10 mouse cellular contexts compared by ENCODE assay signal in the genomic region with DNA sequence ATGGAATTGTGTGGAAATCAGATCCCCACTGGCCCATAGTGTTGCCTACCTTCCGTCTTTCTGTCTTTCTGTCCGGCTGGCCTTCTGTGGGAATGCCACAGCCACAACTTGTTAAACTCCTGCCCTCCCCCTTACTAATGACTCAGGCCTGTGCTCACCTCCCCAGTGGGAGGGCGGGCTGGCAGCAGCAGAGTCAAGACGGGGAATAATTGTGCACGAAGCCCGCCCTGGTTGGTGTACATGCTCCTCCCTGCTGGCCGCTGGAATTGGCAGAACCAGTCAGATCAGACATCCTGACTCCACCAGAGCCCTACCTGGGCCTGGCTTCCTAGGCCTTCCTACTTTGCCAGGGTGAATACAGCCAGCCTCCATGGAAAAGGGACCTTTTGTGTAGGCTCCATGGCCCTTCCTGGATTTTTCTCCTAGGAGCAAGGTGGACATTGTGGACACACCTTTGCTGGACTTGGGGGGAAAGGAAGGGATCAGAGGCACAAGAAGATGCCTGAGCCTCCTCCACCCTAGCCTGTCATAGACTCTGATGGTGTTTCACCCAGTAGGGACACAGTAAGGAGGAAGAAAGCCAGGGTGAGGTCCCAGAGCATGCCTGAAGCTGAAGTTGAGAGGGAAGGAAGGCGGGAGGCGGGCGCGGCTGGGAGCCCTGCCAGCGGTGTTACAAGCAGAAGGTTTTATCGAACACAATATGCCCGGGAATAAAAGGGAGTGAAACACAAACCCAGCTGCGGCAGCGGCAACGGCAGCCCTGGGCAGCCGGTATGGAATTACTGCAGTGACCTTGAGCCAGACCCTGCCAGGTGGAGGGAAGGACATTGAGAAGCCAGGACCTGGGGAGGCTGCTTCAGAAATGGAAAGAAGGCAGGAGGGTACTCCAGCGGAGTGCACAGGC. TPM values are rescaled to one million over a fixed set of nuclear protein-coding genes. Genes with fewer than 3 reads are reported as not detected.
DNase-seq lines count a peak whose midpoint lies in the region; ATAC-seq and TF ChIP-seq lines count a peak whose summit lies in the region.
"Had no signal": no experiment of that assay in that cellular context is flagged by ENCODE, and none has a peak within 500 bp of the region (broad histone marks: within the 10 kb centered on the region; RNA-seq: fewer than 3 reads in every experiment).

No protein-coding gene starts in this region.

- H3K27me3 ChIP-seq in embryonic facial prominence, embryonic 13.5 days: peaks cover 13% of the 10 kb centered on the region
- H3K27me3 ChIP-seq in stomach, embryonic 15.5 days (replicated peaks): no peaks in the 10 kb centered on the region

- no peaks in the 10 kb centered on the region for H3K36me3 ChIP-seq in embryonic facial prominence, embryonic 13.5 days
- no peaks in the 10 kb centered on the region; the same call in 1 of the 2 replicates for H3K36me3 ChIP-seq in stomach, embryonic 15.5 days

- H3K9me3 ChIP-seq in embryonic facial prominence, embryonic 13.5 days: no peaks in the 10 kb centered on the region
- no peaks in the 10 kb centered on the region for H3K9me3 ChIP-seq in stomach, embryonic 15.5 days

- no peak; the same call in 1 of the 2 replicates for ATAC-seq in embryonic facial prominence, embryonic 13.5 days (ENCODE audit: insufficient number of reproducible peaks, insufficient read depth, low FRiP score, low TSS enrichment, low read depth)
- ATAC-seq in hematopoietic stem cell, adult 5-6 weeks (replicated peaks in 1 of 2; ENCODE audit: insufficient read depth in 1 of 2, low FRiP score in 2 of 2, low TSS enrichment in 1 of 2, low read depth in 1 of 2, poor library complexity in 2 of 2, severe bottlenecking in 2 of 2): peak; percentile 15 to 41; a peak in 1 of 4 replicates
- peak; percentile 79 for ATAC-seq in stomach, embryonic 15.5 days (ENCODE audit: insufficient read depth, low FRiP score, low read depth)

- no peak for TF ChIP-seq CTCF in layer of hippocampus, adult 2 months (conservative IDR thresholded peaks at IDR 0.05)

- peak overlapping the region; percentile 43 for H3K4me3 ChIP-seq in embryonic facial prominence, embryonic 13.5 days
- H3K4me3 ChIP-seq in layer of hippocampus, adult 2 months: peak overlapping the region; percentile 30
- peak overlapping the region; percentile 44 for H3K4me3 ChIP-seq in stomach, embryonic 15.5 days (replicated peaks)

- H3K4me1 ChIP-seq in embryonic facial prominence, embryonic 13.5 days: peaks cover 44% of the 10 kb centered on the region
- peaks cover 19% of the 10 kb centered on the region for H3K4me1 ChIP-seq in stomach, embryonic 15.5 days

- WGBS in embryonic facial prominence, embryonic 13.5 days: 15% methylated on average over 19 of the region's 19 CpGs
- 21% methylated on average over 19 of the region's 19 CpGs for WGBS in stomach, embryonic 15.5 days

- peak overlapping the region; percentile 81 for H3K4me2 ChIP-seq in embryonic facial prominence, embryonic 13.5 days
- H3K4me2 ChIP-seq in stomach, embryonic 15.5 days: peak overlapping the region; percentile 60

- H3K27ac ChIP-seq in embryonic facial prominence, embryonic 13.5 days: peak overlapping the region; percentile 88
- H3K27ac ChIP-seq in layer of hippocampus, adult 2 months: no peak overlapping the region
- peak overlapping the region; percentile 90 for H3K27ac ChIP-seq in stomach, embryonic 15.5 days

- peak; percentile 93 for DNase-seq in heart, adult 11 months
- no peak for DNase-seq in heart, adult 8-10 months (ENCODE audit: low spot score)
- peak; percentile 53 to 61 for DNase-seq in layer of hippocampus, adult 2 months (ENCODE audit: low spot score in 2 of 2)
- DNase-seq in lung, postnatal 25 days (ENCODE audit: low spot score): peak; percentile 80
- no peak for DNase-seq in spleen, postnatal 10 days (ENCODE audit: low spot score in 2 of 2)

- H3K9ac ChIP-seq in embryonic facial prominence, embryonic 13.5 days: peak overlapping the region; percentile 70
- H3K9ac ChIP-seq in stomach, embryonic 15.5 days: no peak overlapping the region

RNA-seq across cellular contexts. Expression of gene Epn3, which starts 1.4 kb away (rescaled TPM):
- 10 to 100 TPM; 21.3 to 28.5 (median 25.1) TPM for total RNA-seq in heart, adult 8-10 months (2022)
- polyA plus RNA-seq in embryonic facial prominence, embryonic 13.5 days (2015; fragmentation: Nextera tagmentation; extraction: Ambion mirVana): 4.2 and 4.9 TPM in 2 replicates
- total RNA-seq in hematopoietic stem cell, adult 5-6 weeks (2017): 0.06 and 0.20 TPM in 2 replicates
- 1 to 10 TPM; 1.6 TPM for total RNA-seq in layer of hippocampus, adult 2 months (2021)
- polyA plus RNA-seq in stomach, embryonic 15.5 days (2015; fragmentation: Nextera tagmentation; extraction: Ambion mirVana): 12.0 and 12.4 TPM in 2 replicates

RNA-seq across cellular contexts. Expression of gene Spata20, which starts 12.4 kb away (rescaled TPM):
- total RNA-seq in heart, adult 8-10 months (2022): under 1 TPM; 0.09 to 0.63 (median 0.40) TPM
- 0.25 and 0.99 TPM in 2 replicates for polyA plus RNA-seq in embryonic facial prominence, embryonic 13.5 days (2015; fragmentation: Nextera tagmentation; extraction: Ambion mirVana)
- not detected in 2 replicates for total RNA-seq in hematopoietic stem cell, adult 5-6 weeks (2017)
- total RNA-seq in layer of hippocampus, adult 2 months (2021): under 1 TPM in 1 of 2 experiments, not detected in 1; 0.18 TPM
- 0.17 and 0.45 TPM in 2 replicates for polyA plus RNA-seq in stomach, embryonic 15.5 days (2015; fragmentation: Nextera tagmentation; extraction: Ambion mirVana)
- total RNA-seq: CH12.LX; gastrocnemius, adult 8-10 months had no signal

RNA-seq across cellular contexts. Expression of gene Mycbpap, which starts 23.2 kb away (rescaled TPM):
- total RNA-seq in heart, adult 8-10 months (2022): 1 to 10 TPM in 3 of 4 experiments, under 1 TPM in 1; 0.75 to 2.3 (median 1.4) TPM
- polyA plus RNA-seq in embryonic facial prominence, embryonic 13.5 days (2015; fragmentation: Nextera tagmentation; extraction: Ambion mirVana): 1.4 and 3.6 TPM in 2 replicates
- total RNA-seq in hematopoietic stem cell, adult 5-6 weeks (2017): 0.74 and 1.8 TPM in 2 replicates
- 1 to 10 TPM; 2.2 to 4.6 TPM for total RNA-seq in layer of hippocampus, adult 2 months (2021)
- 1.9 and 2.7 TPM in 2 replicates for polyA plus RNA-seq in stomach, embryonic 15.5 days (2015; fragmentation: Nextera tagmentation; extraction: Ambion mirVana)
- total RNA-seq: gastrocnemius, adult 8-10 months had no signal

RNA-seq across cellular contexts. Expression of gene Cacna1g, which starts 24.3 kb away (rescaled TPM):
- 10 to 100 TPM in 3 of 4 experiments, 1 to 10 TPM in 1; 6.7 to 14.6 (median 12.5) TPM for total RNA-seq in heart, adult 8-10 months (2022)
- polyA plus RNA-seq in embryonic facial prominence, embryonic 13.5 days (2015; fragmentation: Nextera tagmentation; extraction: Ambion mirVana): 38.2 and 41.8 TPM in 2 replicates
- not detected in 2 replicates for total RNA-seq in hematopoietic stem cell, adult 5-6 weeks (2017)
- total RNA-seq in layer of hippocampus, adult 2 months (2021): 10 to 100 TPM; 61.0 to 74.0 TPM
- 7.8 and 8.3 TPM in 2 replicates for polyA plus RNA-seq in stomach, embryonic 15.5 days (2015; fragmentation: Nextera tagmentation; extraction: Ambion mirVana)

RNA-seq across cellular contexts. Expression of gene Rsad1, which starts 50.7 kb away (rescaled TPM):
- 10 to 100 TPM in 2 of 4 experiments, 1 to 10 TPM in 2; 8.3 to 11.5 (median 10.1) TPM for total RNA-seq in heart, adult 8-10 months (2022)
- 4.0 and 4.6 TPM in 2 replicates for polyA plus RNA-seq in embryonic facial prominence, embryonic 13.5 days (2015; fragmentation: Nextera tagmentation; extraction: Ambion mirVana)
- total RNA-seq in hematopoietic stem cell, adult 5-6 weeks (2017): 10.8 and 12.8 TPM in 2 replicates
- total RNA-seq in layer of hippocampus, adult 2 months (2021): 10 to 100 TPM in 1 of 2 experiments, 1 to 10 TPM in 1; 9.3 to 11.3 TPM
- 3.5 and 4.0 TPM in 2 replicates for polyA plus RNA-seq in stomach, embryonic 15.5 days (2015; fragmentation: Nextera tagmentation; extraction: Ambion mirVana)

Comparison
In these comparisons a context has a peak if more than half of its experiments do, and no peak if none do; other contexts are left out.
1. DNase-seq: peak in heart, adult 11 months (single experiment), layer of hippocampus, adult 2 months (2 of 2) and lung, postnatal 25 days (single experiment); none in heart, adult 8-10 months (single experiment) and spleen, postnatal 10 days (0 of 2).
2. RNA of gene Epn3, which starts 1.4 kb away (total RNA-seq): 21.3 to 28.5 TPM in heart, adult 8-10 months; 1.6 TPM in layer of hippocampus, adult 2 months and 0.06 to 0.20 TPM in hematopoietic stem cell, adult 5-6 weeks; every median in the first group is over 4 times any median in the second.
3. Peak in every context shown above with its lines, with median percentiles within 50 percentile points of each other: H3K4me3 ChIP-seq.